Mouse (Mus musculus) v-Abl transformed pro-B cells (cell line): ENCODE measurements around the gene Tmem268.

Experiments
- in situ Hi-C, 2 experiments: fragments of 400-800 bp; cut with MboI; formaldehyde crosslinking; loops; one replicate each; pipeline ENCODE4 v1.15.1; 2025; ENCODE audit not compliant: unreplicated experiment in 2 of 2

Gene Tmem268

DNA sequence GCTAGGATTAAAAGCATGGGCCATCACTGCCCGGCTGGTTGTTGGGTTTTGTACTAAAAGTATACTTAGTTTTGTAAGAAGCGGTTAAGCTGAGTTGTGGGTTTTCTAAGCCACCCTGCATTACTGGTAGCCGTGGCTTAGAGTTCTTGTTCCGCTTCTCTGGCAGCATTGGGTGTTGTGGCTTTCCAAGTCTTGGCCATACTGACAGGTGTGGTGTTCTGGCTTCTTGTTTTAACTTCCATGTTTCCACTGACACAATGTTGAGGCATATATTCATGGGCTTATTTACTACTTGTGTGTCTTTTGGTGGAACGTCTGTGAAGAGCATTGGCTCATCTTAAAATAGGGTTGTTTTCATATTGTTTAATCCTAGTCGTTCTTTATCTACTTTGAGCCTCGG lies 31.4 kb downstream of the Tmem268 start:
- in situ Hi-C loops: no loop called here

DNA sequence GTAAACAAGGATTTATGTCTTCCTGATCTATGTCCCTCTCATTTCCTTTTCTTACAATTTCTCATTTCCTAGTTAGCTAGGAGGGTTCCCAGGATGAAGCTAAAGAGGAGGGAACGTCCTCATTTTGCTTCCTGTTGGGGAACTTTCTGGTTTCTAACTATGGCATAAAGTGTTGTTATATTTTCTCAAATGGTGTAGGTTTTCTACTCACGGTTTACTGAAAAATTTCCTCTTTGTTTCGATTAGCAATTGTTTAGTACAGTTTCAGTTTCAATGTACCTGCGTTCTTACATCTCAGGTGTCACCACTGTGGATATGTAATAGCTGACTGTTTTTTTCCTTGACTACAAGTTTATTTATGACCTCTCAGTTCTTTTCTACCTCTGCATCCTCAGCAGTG lies 32.0 kb downstream of the Tmem268 start:
- in situ Hi-C loops: no loop called here

GRCm38 (mm10) chr4:63594459-63595110 lies 36.0 kb downstream of the Tmem268 start:
- in situ Hi-C loops: no loop called here

DNA sequence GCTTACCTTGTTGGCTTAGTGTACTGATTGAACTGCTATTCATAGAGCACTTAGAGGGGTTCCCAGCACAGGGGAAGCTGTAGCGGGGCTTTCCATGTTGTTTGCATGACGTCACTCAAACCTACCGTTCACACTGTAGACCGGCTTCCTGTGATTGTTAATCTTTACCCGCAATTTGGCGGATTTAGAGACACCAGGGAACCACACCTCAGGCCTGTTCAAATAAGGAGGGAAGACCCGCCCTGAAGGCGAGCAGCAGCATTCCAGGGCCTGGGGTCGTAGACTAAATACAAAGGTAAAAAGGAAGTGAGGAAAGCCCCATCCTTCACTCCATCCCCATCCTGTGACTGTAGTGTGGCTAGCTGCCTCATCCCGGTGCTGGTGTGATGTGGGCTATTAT lies 36.7 kb downstream of the Tmem268 start:
- in situ Hi-C loops: no loop called here

DNA sequence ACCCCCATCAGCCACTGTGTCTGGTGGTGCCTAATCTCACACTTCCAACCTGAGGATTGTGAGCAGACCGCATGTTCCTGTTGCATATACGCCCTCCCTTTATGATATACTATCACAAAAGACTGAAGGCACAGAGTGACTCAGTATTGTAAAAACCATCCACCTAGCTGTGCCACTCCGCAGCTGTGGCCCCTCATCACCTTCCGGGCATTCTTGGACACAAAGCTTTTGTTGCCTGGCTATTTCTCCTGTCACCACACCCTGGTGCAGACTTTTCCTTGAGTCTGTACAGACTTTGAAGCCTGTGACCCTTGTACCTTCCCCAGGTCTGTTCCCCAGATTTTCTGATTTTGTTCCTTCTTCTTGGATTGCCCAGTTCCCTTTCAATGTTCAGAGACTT lies 37.4 kb downstream of the Tmem268 start:
- in situ Hi-C loops: no loop called here

DNA sequence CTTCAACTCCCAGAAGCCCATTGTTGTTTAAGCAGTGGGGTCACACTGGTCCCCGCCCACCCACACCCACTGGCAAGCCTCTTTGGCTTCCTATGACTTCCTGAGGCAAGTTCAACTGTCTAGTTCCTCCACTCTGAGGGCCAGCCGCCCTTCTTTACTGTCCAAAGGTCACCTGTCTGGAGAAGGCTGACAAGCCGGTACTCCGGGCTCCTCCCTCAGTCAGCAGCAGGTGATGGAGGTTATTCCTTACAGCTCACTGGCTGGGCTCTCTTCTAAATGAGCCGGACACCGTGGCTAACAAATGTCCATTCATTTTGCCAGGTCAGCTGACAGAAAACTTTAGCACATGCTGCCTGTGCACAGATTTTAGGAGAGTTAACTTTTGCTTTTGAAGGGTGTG lies 42.2 kb downstream of the Tmem268 start:
- in situ Hi-C loops: no loop called here

- in situ Hi-C loops: no loop called here
These were observed 42.7 kb downstream of the Tmem268 start for GRCm38 (mm10) chr4:63601263-63601662.

DNA sequence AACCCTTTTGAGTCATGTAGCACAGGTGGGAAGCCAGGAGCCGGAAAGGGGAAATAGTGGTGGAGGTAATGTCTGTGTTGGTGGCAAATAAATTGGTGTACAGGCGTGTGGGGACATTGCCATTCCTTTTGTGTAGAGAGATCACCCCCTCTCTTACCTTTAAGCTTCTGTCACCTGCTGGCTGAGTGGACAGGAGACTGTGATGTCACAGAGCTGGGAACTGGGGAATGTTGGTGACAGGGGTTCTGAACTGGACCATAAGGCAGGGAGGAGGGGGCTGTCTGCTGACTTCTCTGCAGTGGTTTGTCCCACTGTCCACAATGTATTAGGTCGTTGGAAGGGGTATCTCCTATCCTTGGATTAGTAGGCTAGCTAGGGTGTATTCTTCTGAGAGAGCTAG lies 46.4 kb downstream of the Tmem268 start, which contains the start of gene Gm11213:
Gene Gm11213 (minus strand): TSS at position 317 of the 400 bp plus-strand sequence.
- in situ Hi-C loops: no loop called here

DNA sequence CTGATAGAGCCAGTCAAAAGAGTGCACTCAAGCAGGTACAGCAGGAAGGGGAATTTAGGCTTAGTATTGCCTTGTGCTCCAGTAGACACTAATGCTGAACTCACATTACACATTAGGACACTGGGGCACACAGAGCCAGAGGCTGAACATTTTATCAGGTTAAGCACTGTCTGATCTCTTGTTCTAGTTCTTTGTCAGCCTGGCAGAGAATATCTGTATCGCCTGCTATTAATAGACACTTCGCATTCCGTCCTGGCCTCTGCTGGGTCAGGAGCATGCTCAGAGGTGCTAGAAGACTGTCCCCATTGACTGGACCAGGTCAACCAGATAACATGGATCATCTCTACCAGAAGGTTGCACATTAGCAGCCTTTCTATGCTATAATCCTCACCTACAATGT lies 47.0 kb downstream of the Tmem268 start:
- in situ Hi-C loops: no loop called here

DNA sequence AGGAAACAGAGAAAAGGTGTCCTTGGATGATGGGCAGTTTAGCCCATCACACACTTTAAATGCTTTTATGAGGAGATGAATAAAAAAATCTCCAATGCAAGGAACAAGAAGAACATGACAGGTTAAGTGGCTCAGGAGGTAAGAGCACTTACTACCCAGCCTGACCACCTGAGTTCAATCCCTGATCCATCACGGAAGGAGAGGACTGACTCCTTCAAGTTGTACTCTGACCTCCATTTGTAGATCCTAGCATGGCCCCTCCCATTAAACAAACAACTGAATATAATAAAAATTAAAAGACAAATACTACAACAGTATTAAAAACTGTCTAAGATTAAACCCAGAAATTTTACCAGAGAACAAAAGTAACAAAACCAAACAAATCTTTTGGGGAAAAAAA lies 47.4 kb downstream of the Tmem268 start:
- in situ Hi-C loops: no loop called here

GRCm38 (mm10) chr4:63608391-63608790 lies 49.8 kb downstream of the Tmem268 start:
- in situ Hi-C loops: no loop called here

GRCm38 (mm10) chr4:63621861-63622260 lies 63.3 kb downstream of the Tmem268 start:
- in situ Hi-C loops: loop anchor here in 1 of 2 experiments (10.0 kb wide), 1 partner anchor 323 kb away; no protein-coding TSS in a partner anchor

DNA sequence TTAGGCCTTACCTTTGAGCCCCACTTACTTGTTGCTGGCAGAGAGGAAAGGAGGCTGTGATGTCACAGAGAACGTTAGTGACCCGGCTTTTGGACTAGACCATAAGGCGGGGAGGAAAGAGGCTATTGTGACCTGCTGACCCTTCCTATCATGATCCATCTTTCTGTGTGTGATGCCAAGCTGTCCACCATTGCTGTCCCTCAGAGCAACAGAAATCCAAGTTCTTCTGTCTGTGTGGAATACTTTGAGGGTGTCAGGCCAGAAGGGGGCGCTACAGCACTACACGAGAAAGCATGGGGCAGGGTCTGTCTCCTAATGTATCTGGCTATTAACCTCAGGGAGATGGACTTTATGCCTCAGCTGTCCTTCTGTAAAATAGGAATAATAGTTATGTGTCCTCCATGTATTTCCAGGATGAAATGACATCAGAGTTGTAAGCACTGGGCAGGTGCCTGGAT lies 63.8 kb downstream of the Tmem268 start, which contains the start of gene Tex48:
Gene Tex48 (minus strand): TSS at position 51 of the 458 bp plus-strand sequence.
- in situ Hi-C loops: loop anchor here in 1 of 2 experiments (10.0 kb wide), 1 partner anchor 322 kb away; no protein-coding TSS in a partner anchor

DNA sequence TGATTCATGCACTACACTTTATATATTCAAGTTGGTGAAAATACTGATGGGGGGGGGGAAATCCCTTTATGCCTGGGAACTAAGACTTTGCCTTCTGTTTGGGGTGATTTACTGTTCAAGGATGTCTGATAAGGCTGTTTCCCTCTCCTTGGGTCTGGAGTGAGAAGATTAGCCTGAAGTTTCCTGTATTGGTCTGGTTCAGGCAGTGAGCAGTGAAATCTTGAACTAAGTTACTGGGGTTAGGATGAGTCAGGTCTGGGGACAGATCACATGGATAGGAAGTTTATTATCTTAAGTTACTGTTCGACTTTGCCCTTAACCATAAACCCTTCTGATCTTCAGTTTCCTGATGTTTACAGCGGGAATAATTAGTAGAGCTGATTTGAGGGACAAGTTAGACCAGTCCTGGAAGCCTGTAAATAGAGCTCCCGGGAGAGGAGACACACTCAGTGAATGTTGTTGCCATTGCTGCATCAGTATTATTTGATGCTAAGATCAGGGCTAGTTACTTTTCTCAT lies 67.0 kb downstream of the Tmem268 start:
- in situ Hi-C loops: loop anchor here in 1 of 2 experiments (10.0 kb wide), 1 partner anchor 319 kb away; no protein-coding TSS in a partner anchor

- in situ Hi-C loops: loop anchor here in 1 of 2 experiments (10.0 kb wide), 1 partner anchor 318 kb away; no protein-coding TSS in a partner anchor
These were observed 68.5 kb downstream of the Tmem268 start for GRCm38 (mm10) chr4:63627111-63627510.

DNA sequence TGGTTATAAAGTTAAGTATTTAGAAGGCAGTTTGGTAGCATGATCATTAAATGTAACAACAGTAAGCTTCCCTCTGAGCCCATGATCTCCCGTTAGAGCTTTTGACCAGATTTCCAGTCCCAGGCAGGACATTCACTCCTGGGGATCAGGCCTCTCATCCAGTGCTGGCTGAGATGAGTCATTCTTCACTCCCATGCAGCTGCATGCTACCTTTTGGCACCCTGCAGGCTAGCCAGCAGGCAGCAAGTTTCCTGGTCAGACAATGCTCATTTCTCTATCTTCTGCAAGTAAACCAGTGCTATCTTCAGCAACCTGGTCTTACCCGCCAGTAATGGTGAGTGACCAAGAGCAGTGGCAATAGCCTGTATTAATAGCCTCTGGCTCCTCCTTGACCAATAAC lies 74.6 kb downstream of the Tmem268 start:
- in situ Hi-C loops: no loop called here
